Mouse (Mus musculus) liver, adult 2 months (tissue): ENCODE measurements at regions not wholly inside any gene's neighbourhood (a gene's known extent, or its start where the extent isn't known, plus 50 kb on each side); places are given as distances from the start of the nearest gene placed in this dataset.
"Not testable (repeated sequence)": the region's sequence is repeated elsewhere in the genome, so short reads cannot be mapped to it uniquely, and the experiment has no call there.

ENCODE experiments used
- DNase-seq: peaks from one replicate; pipeline ENCODE4 v3.0.0-alpha.2; 2011; ENCODE audit warnings: low read depth, low spot score; ENCODE audit errors: extremely low read depth
- H3K27ac ChIP-seq: fragments of 200-500 bp; replicated peaks from 2 replicates; pipeline ENCODE4 v1.5.1; 2012; ENCODE audit warnings: low read depth, mild to moderate bottlenecking, control low read depth, inconsistent platforms, low read length; ENCODE audit not compliant: insufficient read depth
- H3K27me3 ChIP-seq: fragments of 200-500 bp; 2 replicates; pipeline ENCODE4 v1.6.1; 2012; ENCODE audit warnings: mild to moderate bottlenecking, moderate library complexity, low read length, inconsistent platforms; ENCODE audit not compliant: control insufficient read depth, insufficient read depth
- H3K36me3 ChIP-seq: fragments of 200-500 bp; 2 replicates; pipeline ENCODE4 v1.6.1; 2012; ENCODE audit warnings: low read length, inconsistent platforms; ENCODE audit not compliant: control insufficient read depth, insufficient read depth
- H3K4me1 ChIP-seq: fragments of 200-500 bp; 2 replicates; pipeline ENCODE4 v1.6.1; 2011; ENCODE audit warnings: low read length; ENCODE audit not compliant: control insufficient read depth, insufficient read depth
- H3K4me3 ChIP-seq: fragments of 200-500 bp; 2 replicates; pipeline ENCODE4 v1.5.1; 2011; ENCODE audit warnings: low read depth, mild to moderate bottlenecking, control low read depth, low read length, moderate library complexity; ENCODE audit not compliant: insufficient read depth
- H3K79me2 ChIP-seq: fragments of 200-500 bp; 2 replicates; pipeline ENCODE4 v1.6.1; 2012; ENCODE audit warnings: inconsistent platforms, mild to moderate bottlenecking, low read length, moderate library complexity; ENCODE audit not compliant: control insufficient read depth, insufficient read depth
- H3K9ac ChIP-seq: fragments of 200-500 bp; 2 replicates; pipeline ENCODE4 v1.6.1; 2012; ENCODE audit warnings: low read depth, mild to moderate bottlenecking, control low read depth, inconsistent platforms, low read length
- CTCF ChIP-seq: fragments of 200-500 bp; IDR thresholded peaks from 2 replicates; pipeline ENCODE4 v1.5.1; 2011; ENCODE audit warnings: low read depth, low read length, control low read depth
- POLR2A ChIP-seq: fragments of 200-500 bp; IDR thresholded peaks from 2 replicates; pipeline ENCODE4 v1.6.1; 2011; ENCODE audit warnings: low read length, control low read depth; ENCODE audit not compliant: insufficient read depth; ENCODE audit errors: extremely low read depth
- WGBS: fragments of 180-500 bp; shearing (Covaris S2); methylation state at CpG from one replicate; pipeline ENCODE4 v1.1.7; 2018; 5-methylcytosine and 5-hydroxymethylcytosine counted together

GRCm38 (mm10) chr16:65629186-65629585 lies 66.7 kb upstream of the Chmp2b start:
- no peaks in the 10 kb centered on the region; the same call in 1 of the 2 replicates for H3K4me1 ChIP-seq
- TF ChIP-seq CTCF (peak; percentile 42), POLR2A (no peak)
- WGBS, result 6% methylated on average over 10 of the region's 10 CpGs
- no peaks in the 10 kb centered on the region for H3K36me3 ChIP-seq
- H3K79me2 ChIP-seq, result no peaks in the 10 kb centered on the region
- no peak overlapping the region for H3K9ac ChIP-seq
- no peaks in the 10 kb centered on the region for H3K27me3 ChIP-seq
- no peak overlapping the region for H3K27ac ChIP-seq
- H3K4me3 ChIP-seq, result no peak overlapping the region
- DNase-seq, result peak; percentile 72

- H3K4me1 ChIP-seq, result no peaks in the 10 kb centered on the region; the same call in 1 of the 2 replicates
- 54% methylated on average over 5 of the region's 5 CpGs for WGBS
- no peaks in the 10 kb centered on the region for H3K79me2 ChIP-seq
- no peaks in the 10 kb centered on the region for H3K27me3 ChIP-seq
- TF ChIP-seq CTCF (no peak), POLR2A (no peak)
- H3K27ac ChIP-seq, result no peak overlapping the region
- H3K9ac ChIP-seq, result no peak overlapping the region
- no peaks in the 10 kb centered on the region for H3K36me3 ChIP-seq
- no peak overlapping the region for H3K4me3 ChIP-seq
- no peak for DNase-seq
Observed at GRCm38 (mm10) chr16:65631680-65632079, 69.2 kb upstream of the Chmp2b start.

GRCm38 (mm10) chr16:65646741-65647140 lies 84.2 kb upstream of the Chmp2b start:
- H3K9ac ChIP-seq, H3K27ac ChIP-seq, DNase-seq, H3K27me3 ChIP-seq, H3K36me3 ChIP-seq, H3K4me1 ChIP-seq, H3K79me2 ChIP-seq, H3K4me3 ChIP-seq: not testable (repeated sequence)
- WGBS, result 92% methylated on average over 3 of the region's 3 CpGs

DNA sequence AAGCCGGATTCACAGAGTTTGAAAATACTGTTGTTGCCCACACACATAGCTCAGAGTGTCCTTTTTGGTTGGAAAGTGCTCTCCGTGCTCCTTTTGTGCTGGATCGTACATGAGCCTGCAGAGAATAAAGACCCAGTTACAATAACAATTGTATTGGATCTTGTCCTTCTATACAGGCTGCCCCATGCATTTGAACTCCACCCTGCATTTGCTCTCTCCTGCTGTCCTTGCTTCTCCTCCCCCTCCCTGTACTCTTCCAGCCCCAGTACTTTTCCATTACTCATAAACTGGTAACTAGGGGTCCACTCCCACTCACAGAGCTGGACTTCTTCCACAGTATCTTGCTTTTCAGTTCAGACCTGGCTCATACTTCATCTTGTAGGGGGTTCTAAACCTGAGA lies 86.5 kb upstream of the Chmp2b start:
- no peak for DNase-seq
- no peak overlapping the region for H3K4me3 ChIP-seq

GRCm38 (mm10) chr16:65655490-65655889 lies 93.0 kb upstream of the Chmp2b start:
- H3K79me2 ChIP-seq, result no peaks in the 10 kb centered on the region
- no peak overlapping the region for H3K9ac ChIP-seq
- no peak overlapping the region for H3K4me3 ChIP-seq
- H3K4me1 ChIP-seq, result no peaks in the 10 kb centered on the region
- DNase-seq, result no peak
- TF ChIP-seq POLR2A, result no peak
- H3K27me3 ChIP-seq, result no peaks in the 10 kb centered on the region
- H3K27ac ChIP-seq, result no peak overlapping the region
- no peaks in the 10 kb centered on the region for H3K36me3 ChIP-seq

More for the DNA sequence above, 86.5 kb upstream of the Chmp2b start:
- H3K27ac ChIP-seq, result no peak overlapping the region
- WGBS, result 87% methylated on average over 3 of the region's 3 CpGs
- no peaks in the 10 kb centered on the region for H3K4me1 ChIP-seq
- H3K79me2 ChIP-seq, result no peaks in the 10 kb centered on the region
- H3K27me3 ChIP-seq, result no peaks in the 10 kb centered on the region
- no peak for TF ChIP-seq CTCF
- TF ChIP-seq POLR2A, result no peak
- H3K9ac ChIP-seq, result no peak overlapping the region
- no peaks in the 10 kb centered on the region for H3K36me3 ChIP-seq

DNA sequence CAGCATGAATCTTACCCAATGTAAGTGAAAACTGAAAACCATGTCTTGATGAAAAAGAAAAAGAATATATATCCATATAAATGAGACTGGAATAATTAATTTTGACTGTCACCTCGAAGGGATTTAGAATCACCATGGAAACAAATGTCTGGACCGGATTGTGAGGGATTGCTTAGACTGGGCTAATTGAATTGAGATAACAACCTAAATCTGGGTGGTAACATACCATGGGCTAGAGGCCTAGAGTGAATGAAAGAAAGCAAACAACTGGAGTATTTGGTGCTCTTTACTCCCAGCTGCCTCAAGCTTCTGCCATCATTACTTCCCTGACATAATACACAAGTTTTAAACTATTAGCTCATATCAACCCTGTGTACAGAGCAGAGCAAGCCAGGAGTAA lies 95.3 kb upstream of the Chmp2b start:
- Histone ChIP-seq H3K27ac (no peak overlapping the region), H3K79me2 (no peaks in the 10 kb centered on the region), H3K27me3 (no peaks in the 10 kb centered on the region), H3K4me1 (no peaks in the 10 kb centered on the region), H3K36me3 (no peaks in the 10 kb centered on the region), H3K9ac (no peak overlapping the region), H3K4me3 (no peak overlapping the region)
- no peak for DNase-seq
- WGBS, result 70% methylated on average over 2 of the region's 2 CpGs
- no peak for TF ChIP-seq POLR2A
